Mouse (Mus musculus) thymus, adult 2 months (tissue): ENCODE results near the gene Tnp2. TPM values are rescaled to one million over a fixed set of nuclear protein-coding genes. Genes with fewer than 3 reads are reported as not detected.

Experiments
- DNase-seq: peaks from one replicate; pipeline ENCODE4 v3.0.0; 2021
- H3K27ac ChIP-seq: fragments of 200-500 bp; 2 replicates; pipeline ENCODE4 v1.5.1; 2012; ENCODE audit warnings: low read length, control low read depth; ENCODE audit not compliant: control insufficient read depth, insufficient read depth
- H3K27me3 ChIP-seq: fragments of 200-500 bp; 2 replicates; pipeline ENCODE4 v1.6.1; 2012; ENCODE audit warnings: mild to moderate bottlenecking, low read length, moderate library complexity, mixed read lengths; ENCODE audit not compliant: control insufficient read depth, insufficient read depth
- H3K36me3 ChIP-seq: fragments of 200-500 bp; 2 replicates; pipeline ENCODE4 v1.6.1; 2012; ENCODE audit warnings: mild to moderate bottlenecking, low read length, moderate library complexity; ENCODE audit not compliant: control insufficient read depth, insufficient read depth
- H3K4me1 ChIP-seq: fragments of 200-500 bp; replicated peaks from 2 replicates; pipeline ENCODE4 v1.6.1; 2012; ENCODE audit warnings: low read length; ENCODE audit not compliant: control insufficient read depth, insufficient read depth
- H3K4me3 ChIP-seq: fragments of 200-500 bp; 2 replicates; pipeline ENCODE4 v1.5.1; 2012; ENCODE audit warnings: mild to moderate bottlenecking, low read length, control low read depth, moderate library complexity; ENCODE audit not compliant: control insufficient read depth, insufficient read depth
- CTCF ChIP-seq: fragments of 200-500 bp; IDR thresholded peaks from 2 replicates; pipeline ENCODE4 v1.5.1; 2012; ENCODE audit warnings: mild to moderate bottlenecking, control low read depth, low read length, moderate library complexity, borderline replicate concordance; ENCODE audit not compliant: control insufficient read depth, poor library complexity, insufficient read depth; ENCODE audit errors: extremely low read depth
- POLR2A ChIP-seq: fragments of 200-500 bp; IDR thresholded peaks from 2 replicates; pipeline ENCODE4 v1.6.1; 2012; ENCODE audit warnings: mild to moderate bottlenecking, low read length, control low read depth, moderate library complexity; ENCODE audit not compliant: control insufficient read depth, poor library complexity, insufficient read depth; ENCODE audit errors: extremely low read depth
- WGBS: fragments of 180-500 bp; shearing (Covaris S2); methylation state at CpG from one replicate; pipeline ENCODE4 v1.1.7; 2018; 5-methylcytosine and 5-hydroxymethylcytosine counted together
- polyA plus RNA-seq: library from polyadenylated mRNA; depleted of rRNA; stranded (reverse); fragments of >200 nt; gene quantifications from 2 replicates; pipeline ENCODE4 v1.2.3, GENCODE M21; 2012

Gene Tnp2
- polyA plus RNA-seq, 1 experiment, result 14.2 TPM

DNA sequence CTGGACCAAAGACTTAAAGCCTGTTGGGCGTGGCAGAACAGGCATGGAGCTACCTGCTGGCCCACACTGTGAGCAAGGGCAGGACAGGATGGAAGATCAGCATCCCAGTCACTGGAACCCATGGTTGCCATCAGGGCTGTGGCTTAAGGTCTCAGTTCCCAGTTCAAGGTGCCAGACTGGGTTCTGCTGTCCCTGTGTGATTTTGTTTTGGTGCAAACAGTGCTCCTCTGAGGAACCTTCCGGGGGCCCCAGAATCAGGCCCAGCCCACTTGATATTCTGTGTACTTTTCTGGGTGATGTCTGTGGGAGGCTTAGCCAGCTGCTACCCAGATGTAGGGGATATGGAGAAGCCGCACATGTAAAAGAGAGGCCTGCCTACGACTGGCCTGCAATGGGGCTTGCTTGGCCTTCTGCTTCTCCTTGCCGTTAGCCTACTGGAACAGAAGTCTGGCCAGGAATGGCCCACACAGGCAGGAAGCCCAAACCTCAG is 7.8 kb downstream of the Tnp2 start:
- no peak for TF ChIP-seq CTCF
- TF ChIP-seq POLR2A, result no peak
- Histone ChIP-seq H3K27me3 (no peaks in the 10 kb centered on the region), H3K4me3 (no peak overlapping the region), H3K36me3 (peaks cover 25% of the 10 kb centered on the region), H3K4me1 (peaks cover 35% of the 10 kb centered on the region), H3K27ac (peak overlapping the region; percentile 47; the same call in 1 of the 2 replicates)
- no peak for DNase-seq
- WGBS, result 68% methylated on average over 5 of the region's 5 CpGs

DNA sequence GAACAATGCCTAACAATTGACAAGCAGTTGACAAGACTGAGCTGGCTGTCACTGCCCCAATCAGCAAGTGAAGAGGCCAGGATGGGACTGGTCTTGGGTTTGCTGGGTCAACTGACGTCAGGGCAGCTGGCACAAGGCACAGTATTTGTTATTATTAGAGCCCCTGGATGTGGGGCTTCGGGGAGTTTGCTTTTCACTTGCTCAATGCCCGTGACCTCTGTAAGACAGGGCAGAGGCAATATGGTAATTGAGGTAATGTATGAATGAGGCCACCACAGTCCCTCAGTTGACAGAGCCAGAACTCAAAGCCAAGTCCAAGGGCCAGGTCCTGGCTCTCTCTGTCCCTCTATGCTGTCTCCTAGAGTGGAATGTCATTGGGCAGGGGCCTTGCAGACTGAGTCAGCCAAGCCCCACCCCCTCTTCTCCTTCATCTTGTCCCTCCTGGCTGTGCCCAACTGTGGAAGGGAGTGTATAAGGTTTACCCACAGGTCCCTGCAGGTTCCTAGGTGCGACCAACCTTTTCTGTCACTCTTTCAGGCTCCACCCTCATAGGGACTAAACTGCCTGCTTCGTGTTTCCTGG is 10.8 kb downstream of the Tnp2 start:
- H3K27me3 ChIP-seq, result no peaks in the 10 kb centered on the region
- no peak overlapping the region for H3K4me3 ChIP-seq
- H3K36me3 ChIP-seq, result peaks cover 7% of the 10 kb centered on the region
- peaks cover 48% of the 10 kb centered on the region for H3K4me1 ChIP-seq
- H3K27ac ChIP-seq, result no peak overlapping the region
- TF ChIP-seq CTCF (no peak), POLR2A (no peak)
- WGBS, result 87% methylated on average over 5 of the region's 5 CpGs
- DNase-seq, result no peak

DNA sequence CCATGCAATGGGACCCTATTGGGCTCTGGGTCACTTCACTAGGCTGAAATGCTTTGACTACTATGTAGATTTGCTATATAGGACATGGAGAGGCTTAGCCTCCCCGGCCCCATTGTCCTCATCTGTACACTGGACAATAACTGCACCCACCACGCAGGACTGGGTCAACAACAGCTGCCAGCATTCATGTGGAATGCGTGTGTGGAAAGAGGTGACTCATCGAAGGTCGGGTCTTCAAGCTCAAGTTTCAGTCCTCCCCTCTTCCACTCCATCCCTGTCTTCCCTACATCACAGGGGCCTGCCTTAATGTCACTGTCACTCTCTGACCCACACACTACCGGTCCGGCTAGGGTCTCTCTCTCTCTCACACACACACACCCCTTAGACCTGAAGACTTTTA is 12.1 kb downstream of the Tnp2 start:
- no peak for DNase-seq
- no peak for TF ChIP-seq CTCF
- H3K4me1 ChIP-seq, result peaks cover 50% of the 10 kb centered on the region
- no peaks in the 10 kb centered on the region for H3K27me3 ChIP-seq
- H3K36me3 ChIP-seq, result no peaks in the 10 kb centered on the region
- H3K27ac ChIP-seq, result no peak overlapping the region
- WGBS, result 83% methylated on average over 7 of the region's 7 CpGs
- no peak overlapping the region for H3K4me3 ChIP-seq

DNA sequence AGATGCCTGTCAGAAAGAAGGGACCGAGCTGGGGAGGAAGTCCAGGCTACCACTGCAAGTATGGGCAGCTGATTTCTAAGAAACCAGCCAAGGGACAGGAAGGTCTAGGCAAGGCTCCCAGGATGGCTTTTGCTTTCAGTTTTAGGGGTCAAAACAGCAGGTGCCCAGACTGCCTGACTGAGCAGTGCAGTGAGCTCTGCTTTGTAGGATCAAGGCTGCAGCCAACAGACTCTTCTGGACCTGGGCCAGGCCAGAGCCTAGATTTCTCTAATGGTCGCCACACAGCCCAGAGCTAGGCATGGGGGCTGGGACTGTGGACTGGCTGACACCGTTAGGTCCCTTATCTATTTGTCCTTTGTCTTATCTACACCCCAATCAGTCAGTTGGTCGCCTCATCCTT is 13.7 kb downstream of the Tnp2 start:
- Histone ChIP-seq H3K36me3 (no peaks in the 10 kb centered on the region), H3K27me3 (no peaks in the 10 kb centered on the region), H3K27ac (no peak overlapping the region), H3K4me3 (no peak overlapping the region), H3K4me1 (peaks cover 48% of the 10 kb centered on the region)
- DNase-seq, result no peak
- TF ChIP-seq POLR2A (no peak), CTCF (no peak)
- WGBS, result 39% methylated on average over 4 of the region's 4 CpGs

DNA sequence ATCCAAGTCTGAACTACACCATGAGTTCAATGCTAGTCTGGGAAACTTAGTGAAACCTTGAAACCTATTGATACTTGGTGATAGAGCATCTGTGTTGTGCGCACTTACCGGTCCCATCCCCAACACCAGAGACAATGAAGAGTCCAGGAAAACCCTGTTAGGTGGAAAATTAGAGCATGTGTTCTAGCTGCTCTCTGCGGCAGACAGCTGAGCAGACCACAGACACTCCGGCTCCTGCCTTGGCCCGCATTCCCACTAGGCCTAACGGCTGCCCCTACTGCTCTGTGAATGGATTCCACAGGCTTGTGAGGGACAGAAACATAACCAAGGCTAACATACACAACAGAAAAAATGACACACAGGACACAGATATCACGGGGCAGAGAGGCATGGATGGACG is 14.9 kb downstream of the Tnp2 start:
- Histone ChIP-seq H3K27ac (0 out of 2 replicates have a peak overlapping the region, but pooled peaks have one; percentile 8), H3K27me3 (no peaks in the 10 kb centered on the region), H3K4me1 (peaks cover 60% of the 10 kb centered on the region), H3K36me3 (no peaks in the 10 kb centered on the region), H3K4me3 (no peak overlapping the region)
- WGBS, result 82% methylated on average over 8 of the region's 8 CpGs
- no peak for DNase-seq
- no peak for TF ChIP-seq POLR2A
- no peak for TF ChIP-seq CTCF

DNA sequence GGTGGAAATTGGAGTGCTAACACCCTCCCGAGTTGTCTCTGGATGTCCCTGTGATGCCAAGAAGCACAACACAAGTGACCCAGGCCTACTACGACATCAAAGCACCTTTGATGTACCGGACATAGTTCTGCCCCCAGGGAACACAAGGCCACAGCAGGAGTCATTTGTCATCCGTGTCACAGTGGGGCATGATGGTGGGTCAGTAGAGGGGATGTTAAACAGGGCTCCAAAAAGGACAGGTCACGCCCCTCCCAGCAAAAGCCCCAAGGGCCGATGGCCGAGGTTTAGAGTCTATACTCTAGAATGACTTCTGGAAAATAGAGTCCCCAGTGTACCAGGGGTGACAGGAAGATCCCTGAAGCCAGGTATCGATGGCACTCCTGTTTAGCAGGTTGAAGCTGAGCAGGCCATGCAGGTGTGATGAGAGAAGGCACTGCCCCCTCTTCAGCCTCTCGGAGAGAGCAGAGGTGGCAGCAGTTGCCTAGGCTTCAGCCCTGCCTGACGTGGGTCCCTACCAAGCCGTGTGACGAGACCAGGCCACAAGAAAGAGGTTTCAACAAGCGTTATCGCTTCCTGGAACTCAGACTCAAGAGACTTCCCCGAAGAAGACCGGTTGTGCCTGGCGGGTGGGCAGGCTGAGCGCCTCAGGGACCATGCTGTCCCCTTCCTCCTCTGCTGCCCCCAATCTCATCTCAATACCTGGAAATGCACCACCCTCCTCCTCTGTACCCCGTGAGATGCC is 16.5 kb downstream of the Tnp2 start:
- H3K4me3 ChIP-seq, result no peak overlapping the region
- 19% methylated on average over 19 of the region's 19 CpGs for WGBS
- H3K27me3 ChIP-seq, result no peaks in the 10 kb centered on the region
- H3K36me3 ChIP-seq, result no peaks in the 10 kb centered on the region
- peak overlapping the region; percentile 74 for H3K27ac ChIP-seq
- H3K4me1 ChIP-seq, result peaks cover 65% of the 10 kb centered on the region
- DNase-seq, result peak; percentile 80
- TF ChIP-seq CTCF, result 0 out of 2 replicates have a peak, but pooled peaks have one; percentile 13
- TF ChIP-seq POLR2A, result no peak
